Mouse (Mus musculus) MEL (cell line): ENCODE measurements around the gene Fbxl21.

Source experiments
- CTCF ChIP-seq, 3 experiments: IDR thresholded peaks in 2 of 3; conservative IDR thresholded peaks in 1 of 3; 2 replicates each; pipeline ENCODE4 v1.5.1; 2011 to 2012; ENCODE audit warnings: low read length in 3 of 3, low read depth in 2 of 3, mild to moderate bottlenecking in 2 of 3, improper control_type of control experiment in 1 of 3, inconsistent platforms in 1 of 3, mixed read lengths in 1 of 3, moderate library complexity in 1 of 3; ENCODE audit not compliant: control insufficient read depth in 1 of 3, insufficient read depth in 1 of 3, poor library complexity in 1 of 3, severe bottlenecking in 1 of 3
- MAFK ChIP-seq: IDR thresholded peaks from 2 replicates; pipeline ENCODE4 v1.6.1; 2011; ENCODE audit warnings: low read depth, mild to moderate bottlenecking, low read length, improper control_type of control experiment, borderline replicate concordance
- MAZ ChIP-seq: IDR thresholded peaks from 2 replicates; pipeline ENCODE4 v1.6.1; 2012; ENCODE audit warnings: low read depth, mild to moderate bottlenecking, inconsistent platforms, low read length, improper control_type of control experiment

GRCm38 (mm10) chr13:56554409-56554808 lies 32.1 kb downstream of the Fbxl21 start:
- TF ChIP-seq CTCF (IDR thresholded peaks at IDR 0.05 in 2 of 3, conservative IDR thresholded peaks at IDR 0.05 in 1 of 3; ENCODE audit: control insufficient read depth in 1 of 3, insufficient read depth in 1 of 3, low read depth in 2 of 3, low read length in 3 of 3, poor library complexity in 1 of 3, severe bottlenecking in 1 of 3), result no peak
- TF ChIP-seq MAFK, result no peak
- no peak for TF ChIP-seq MAZ
